Mouse (Mus musculus) embryonic facial prominence, embryonic 15.5 days (tissue): ENCODE measurements around the gene Gm49337. TPM values are rescaled to one million over a fixed set of nuclear protein-coding genes. Genes with fewer than 3 reads are reported as not detected.

Experiments used
- ATAC-seq: fragments of 200-750 bp; cut with Nextera tagmentation; 2 replicates; pipeline ENCODE4 v1.8.0; 2017; ENCODE audit warnings: low read depth, moderate TSS enrichment; ENCODE audit not compliant: insufficient number of reproducible peaks, low FRiP score, low TSS enrichment
- H3K27ac ChIP-seq: fragments of 300-500 bp; sonication (generic); replicated peaks from 2 replicates; pipeline ENCODE4 v1.5.1; 2015; ENCODE audit warnings: mild to moderate bottlenecking, inconsistent platforms
- H3K27me3 ChIP-seq: fragments of 300-500 bp; sonication (generic); 2 replicates; pipeline ENCODE4 v1.6.1; 2015; ENCODE audit warnings: inconsistent platforms
- H3K36me3 ChIP-seq: fragments of 300-500 bp; sonication (generic); 2 replicates; pipeline ENCODE4 v1.6.1; 2015; ENCODE audit warnings: mild to moderate bottlenecking, inconsistent platforms
- H3K4me1 ChIP-seq: fragments of 300-500 bp; sonication (generic); 2 replicates; pipeline ENCODE4 v1.6.1; 2015; ENCODE audit warnings: inconsistent platforms
- H3K4me2 ChIP-seq: fragments of 300-500 bp; sonication (generic); replicated peaks from 2 replicates; pipeline ENCODE4 v1.6.1; 2015; ENCODE audit warnings: mild to moderate bottlenecking, inconsistent platforms
- H3K4me3 ChIP-seq: fragments of 300-500 bp; sonication (generic); replicated peaks from 2 replicates; pipeline ENCODE4 v1.5.1; 2015; ENCODE audit warnings: mild to moderate bottlenecking, inconsistent platforms
- H3K9ac ChIP-seq: fragments of 300-500 bp; sonication (generic); 2 replicates; pipeline ENCODE4 v1.6.1; 2015; ENCODE audit warnings: inconsistent platforms
- H3K9me3 ChIP-seq: fragments of 300-500 bp; sonication (generic); replicated peaks from 2 replicates; pipeline ENCODE4 v1.6.1; 2016; ENCODE audit warnings: inconsistent platforms
- WGBS: fragments of 180-500 bp; shearing (Covaris S2); methylation state at CpG from one replicate; pipeline ENCODE4 v1.1.7; 2015; 5-methylcytosine and 5-hydroxymethylcytosine counted together
- polyA plus RNA-seq: library from polyadenylated mRNA; unstranded; fragments of >200 nt; fragmentation: Nextera tagmentation; extraction: Ambion mirVana; gene quantifications from 2 replicates; pipeline ENCODE4 v1.2.1, GENCODE M21; 2015

Gene Gm49337
- not detected in 2 replicates for polyA plus RNA-seq

- no peak within 1 kb of the TSS for H3K4me3 ChIP-seq
- 88% methylated on average over 6 of the region's 6 CpGs for WGBS
- no peaks in the 10 kb centered on the region for H3K9me3 ChIP-seq
- no peak within 1 kb of the TSS for H3K27ac ChIP-seq
- no peaks in the 10 kb centered on the region for H3K36me3 ChIP-seq
- H3K27me3 ChIP-seq, result no peaks in the 10 kb centered on the region
- peaks cover 30% of the 10 kb centered on the region for H3K4me1 ChIP-seq
- H3K4me2 ChIP-seq, result no peak within 1 kb of the TSS
- H3K9ac ChIP-seq, result no peak within 1 kb of the TSS
- no peak for ATAC-seq
These were observed at the start of gene Gm49337, which contains the start of gene 1700042G07Rik for GRCm38 (mm10) chr4:116173072-116173471. Gm49337 (plus strand) TSS chr4:116173384. 1700042G07Rik (plus strand) TSS chr4:116173372.

DNA sequence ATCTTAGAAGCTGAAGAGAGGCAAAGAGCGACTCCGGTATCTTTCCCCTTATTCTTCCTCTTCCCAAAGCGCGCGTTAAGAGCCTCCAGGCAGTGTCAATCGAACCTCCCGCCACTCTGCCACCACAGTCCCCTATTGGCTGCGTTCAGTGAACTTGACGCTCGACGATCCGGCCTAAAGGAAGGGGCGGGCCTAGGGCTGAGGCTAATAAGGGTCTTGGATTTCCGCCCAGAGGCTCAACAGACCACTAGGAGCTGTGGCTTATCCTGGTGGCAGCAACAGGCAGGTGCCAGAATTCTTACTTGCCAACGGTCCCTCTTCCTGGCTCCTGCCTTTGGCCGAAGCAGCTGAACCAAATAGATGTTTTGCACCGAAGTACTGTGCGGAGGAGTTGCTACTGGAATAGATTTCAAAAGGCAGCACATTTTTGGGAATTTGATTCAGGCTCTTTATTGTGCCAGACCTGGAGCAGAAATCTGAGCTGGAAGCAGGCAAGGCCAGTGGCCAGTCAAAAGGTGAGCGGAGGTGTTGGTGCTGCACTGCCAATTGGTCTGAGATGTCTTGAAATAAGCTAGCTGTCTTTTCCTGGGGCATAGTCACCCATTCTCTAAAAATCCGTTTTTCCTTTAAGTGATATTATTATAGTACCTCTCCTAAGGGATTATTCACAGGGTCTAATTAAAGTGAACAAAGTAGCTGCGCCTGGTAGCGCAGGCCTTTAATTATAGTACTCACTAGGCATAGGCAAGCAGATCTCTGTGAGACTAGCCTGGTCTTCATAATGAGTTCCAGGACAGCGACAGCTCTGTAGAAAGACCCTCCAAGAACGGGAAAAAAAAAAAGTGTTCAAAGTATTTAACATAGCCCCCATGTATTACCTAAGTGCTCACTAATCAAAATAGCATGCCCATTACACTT is 49.3 kb upstream of the Gm49337 start, which contains the start of the genes Rad54l and Pomgnt1:
Gene Rad54l (minus strand): TSS at position 89 of the 918 bp plus-strand sequence.
Gene Pomgnt1 (plus strand): TSS at position 239 of the 918 bp plus-strand sequence.
- H3K4me1 ChIP-seq, result peaks cover 10% of the 10 kb centered on the region
- peak within 1 kb of the TSS; percentile 59 for H3K4me3 ChIP-seq
- H3K9ac ChIP-seq, result peak within 1 kb of the TSS; percentile 42
- ATAC-seq, result peak; percentile 92
- no peaks in the 10 kb centered on the region for H3K9me3 ChIP-seq
- WGBS, result 3% methylated on average over 24 of the region's 24 CpGs
- H3K27me3 ChIP-seq, result no peaks in the 10 kb centered on the region
- peak within 1 kb of the TSS; percentile 52 for H3K27ac ChIP-seq
- H3K36me3 ChIP-seq, result no peaks in the 10 kb centered on the region; the same call in 1 of the 2 replicates
- peak within 1 kb of the TSS; percentile 62 for H3K4me2 ChIP-seq

GRCm38 (mm10) chr4:116125803-116126386 is 47.3 kb upstream of the Gm49337 start:
- no peak overlapping the region for H3K27ac ChIP-seq
- H3K4me3 ChIP-seq, result no peak overlapping the region
- H3K4me2 ChIP-seq, result no peak overlapping the region
- no peaks in the 10 kb centered on the region for H3K36me3 ChIP-seq
- no peak for ATAC-seq
- no peaks in the 10 kb centered on the region for H3K9me3 ChIP-seq
- H3K9ac ChIP-seq, result no peak overlapping the region
- H3K4me1 ChIP-seq, result peaks cover 10% of the 10 kb centered on the region
- 88% methylated on average over 4 of the region's 4 CpGs for WGBS
- H3K27me3 ChIP-seq, result no peaks in the 10 kb centered on the region

DNA sequence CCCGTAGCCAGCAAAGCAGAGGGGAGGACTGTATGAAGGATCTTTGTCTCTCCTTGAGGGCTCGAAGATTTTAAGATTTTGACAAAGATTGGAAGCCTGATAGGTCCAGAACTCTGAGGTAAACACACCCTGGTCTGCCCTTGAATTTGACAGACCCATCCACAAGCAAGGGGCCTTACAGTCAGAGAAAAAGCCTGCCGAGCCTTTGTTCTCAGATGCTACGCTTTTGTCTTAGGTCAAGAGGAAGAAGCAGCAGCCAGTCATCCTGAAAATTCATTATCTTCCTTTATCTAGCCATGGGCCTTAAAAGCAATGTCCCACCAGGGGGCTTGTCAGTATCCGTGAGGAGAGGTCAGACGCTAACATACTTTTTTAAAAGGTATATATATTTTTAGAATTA is 45.2 kb upstream of the Gm49337 start:
- H3K4me2 ChIP-seq, result no peak overlapping the region
- H3K4me3 ChIP-seq, result no peak overlapping the region
- ATAC-seq, result no peak
- H3K9ac ChIP-seq, result no peak overlapping the region
- no peaks in the 10 kb centered on the region for H3K9me3 ChIP-seq
- WGBS, result 77% methylated on average over 6 of the region's 6 CpGs
- no peak overlapping the region for H3K27ac ChIP-seq
- H3K27me3 ChIP-seq, result no peaks in the 10 kb centered on the region
- H3K36me3 ChIP-seq, result no peaks in the 10 kb centered on the region
- H3K4me1 ChIP-seq, result peaks cover 4% of the 10 kb centered on the region

- Histone ChIP-seq H3K4me1 (no peaks in the 10 kb centered on the region), H3K27ac (no peak overlapping the region), H3K36me3 (0 out of 2 replicates have a peak, but pooled peaks cover 3% of the 10 kb centered on the region), H3K9ac (no peak overlapping the region), H3K9me3 (no peaks in the 10 kb centered on the region), H3K27me3 (no peaks in the 10 kb centered on the region), H3K4me3 (no peak overlapping the region), H3K4me2 (no peak overlapping the region)
- WGBS, result 72% methylated on average over 4 of the region's 4 CpGs
- ATAC-seq, result no peak
These were observed 40.1 kb upstream of the Gm49337 start for GRCm38 (mm10) chr4:116133126-116133525.

DNA sequence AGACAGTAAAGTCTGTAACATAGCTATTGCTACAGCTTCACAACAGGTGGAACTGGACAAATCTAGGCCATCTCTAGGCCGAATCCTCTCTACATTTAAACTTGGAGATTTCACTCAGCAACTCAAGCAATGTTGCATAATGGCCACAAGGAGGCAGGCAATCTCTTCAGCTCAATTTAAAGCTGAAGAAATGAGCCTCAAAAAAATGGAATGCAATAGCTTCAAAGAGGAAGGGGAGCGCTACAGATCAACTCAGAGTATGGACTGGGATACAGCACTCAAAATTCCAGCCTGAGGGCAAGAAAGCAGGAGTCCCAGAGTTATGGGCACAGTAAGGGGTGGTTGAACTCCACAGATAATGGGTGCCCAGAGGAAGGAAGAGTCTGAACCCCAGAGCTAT is 38.2 kb upstream of the Gm49337 start:
- ATAC-seq, result no peak
- no peak overlapping the region for H3K4me2 ChIP-seq
- H3K36me3 ChIP-seq, result 0 out of 2 replicates have a peak, but pooled peaks cover 3% of the 10 kb centered on the region
- WGBS, result 26% methylated on average over 2 of the region's 2 CpGs
- H3K4me1 ChIP-seq, result no peaks in the 10 kb centered on the region
- H3K9me3 ChIP-seq, result no peaks in the 10 kb centered on the region
- no peaks in the 10 kb centered on the region for H3K27me3 ChIP-seq
- H3K9ac ChIP-seq, result no peak overlapping the region
- no peak overlapping the region for H3K4me3 ChIP-seq
- H3K27ac ChIP-seq, result no peak overlapping the region

- no peak overlapping the region for H3K4me2 ChIP-seq
- H3K4me3 ChIP-seq, result no peak overlapping the region
- 51% methylated on average over 13 of the region's 13 CpGs for whole genome bisulfite sequencing
- ATAC-seq, result no peak; the same call in 1 of the 2 replicates
- no peaks in the 10 kb centered on the region for H3K4me1 ChIP-seq
- H3K36me3 ChIP-seq, result 0 out of 2 replicates have a peak, but pooled peaks cover 3% of the 10 kb centered on the region
- no peaks in the 10 kb centered on the region for H3K9me3 ChIP-seq
- no peak overlapping the region for H3K27ac ChIP-seq
- no peaks in the 10 kb centered on the region for H3K27me3 ChIP-seq
- H3K9ac ChIP-seq, result no peak overlapping the region
These were observed 35.7 kb upstream of the Gm49337 start for GRCm38 (mm10) chr4:116137421-116137996.

DNA sequence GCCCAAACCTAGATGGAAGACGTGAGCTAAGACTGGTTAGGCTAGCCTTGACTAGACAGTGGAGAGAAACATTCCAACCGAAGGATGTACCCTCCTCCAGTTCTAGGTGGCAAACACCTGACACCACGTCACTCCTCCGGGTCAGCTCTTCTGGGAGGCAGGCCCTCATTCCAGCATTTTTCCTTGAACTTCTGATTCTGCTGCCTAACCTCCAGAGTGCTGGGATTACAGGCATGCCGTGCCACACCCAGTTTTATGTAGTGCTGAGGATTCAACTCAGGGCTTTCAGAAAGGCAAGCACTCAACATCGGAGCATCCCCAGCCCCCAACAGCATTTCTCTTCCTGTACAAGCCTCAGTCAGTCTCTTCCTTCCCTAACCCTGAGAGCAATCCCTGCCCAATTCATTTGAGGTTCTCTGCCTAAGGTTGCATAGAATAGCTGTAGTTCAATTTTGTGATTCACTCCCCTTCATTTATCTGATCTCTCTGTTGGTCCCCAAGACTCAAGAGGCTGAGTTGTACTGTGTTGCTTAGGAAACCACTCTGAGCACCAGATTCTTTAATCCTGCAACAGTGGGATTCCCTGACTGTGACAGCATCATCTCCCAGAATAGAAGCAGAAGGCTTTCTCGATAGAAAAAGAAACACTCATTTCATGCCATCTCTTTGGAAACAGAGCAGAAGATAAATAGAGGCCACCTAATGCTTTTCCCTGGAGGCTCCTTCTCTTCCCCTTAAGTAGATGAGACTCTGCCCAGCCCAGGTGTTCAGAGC is 32.2 kb upstream of the Gm49337 start:
- H3K27ac ChIP-seq, result no peak overlapping the region
- 0 out of 2 replicates have a peak, but pooled peaks cover 3% of the 10 kb centered on the region for H3K36me3 ChIP-seq
- H3K4me1 ChIP-seq, result peaks cover 14% of the 10 kb centered on the region
- no peaks in the 10 kb centered on the region for H3K27me3 ChIP-seq
- H3K4me2 ChIP-seq, result no peak overlapping the region
- no peak overlapping the region for H3K4me3 ChIP-seq
- no peaks in the 10 kb centered on the region for H3K9me3 ChIP-seq
- H3K9ac ChIP-seq, result no peak overlapping the region
- no peak for ATAC-seq
- WGBS, result 79% methylated on average over 7 of the region's 7 CpGs

DNA sequence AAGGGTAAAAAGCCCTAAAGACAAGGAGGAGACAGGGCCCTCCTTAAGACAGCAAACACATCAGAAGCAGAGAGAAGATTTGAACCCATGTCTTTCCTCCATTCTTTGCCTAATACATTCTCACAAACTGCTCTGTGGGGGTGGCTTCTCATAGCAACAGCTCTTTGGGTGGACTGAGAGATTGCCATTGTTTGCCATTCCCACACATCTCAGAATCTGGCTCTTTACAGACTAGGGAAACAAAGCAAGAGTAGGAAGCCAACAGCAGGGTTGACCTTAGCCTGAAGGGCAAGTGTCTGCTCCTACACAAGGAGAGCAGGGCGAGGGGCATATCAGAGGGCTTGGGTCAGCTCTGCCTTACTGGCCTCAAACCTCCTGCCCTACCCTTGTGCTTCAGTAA is 31.4 kb upstream of the Gm49337 start:
- Histone ChIP-seq H3K27ac (no peak overlapping the region), H3K36me3 (no peaks in the 10 kb centered on the region), H3K4me3 (no peak overlapping the region), H3K9ac (no peak overlapping the region), H3K4me1 (peaks cover 14% of the 10 kb centered on the region), H3K27me3 (no peaks in the 10 kb centered on the region), H3K9me3 (no peaks in the 10 kb centered on the region), H3K4me2 (no peak overlapping the region)
- 75% methylated on average over 1 of the region's 1 CpGs for WGBS
- ATAC-seq, result no peak

- Histone ChIP-seq H3K9me3 (no peaks in the 10 kb centered on the region), H3K4me1 (peaks cover 14% of the 10 kb centered on the region), H3K27me3 (no peaks in the 10 kb centered on the region), H3K27ac (no peak overlapping the region), H3K4me3 (no peak overlapping the region), H3K36me3 (no peaks in the 10 kb centered on the region), H3K4me2 (no peak overlapping the region), H3K9ac (no peak overlapping the region)
- 82% methylated on average over 7 of the region's 7 CpGs for WGBS
- no peak for ATAC-seq
These were observed 30.9 kb upstream of the Gm49337 start for GRCm38 (mm10) chr4:116142269-116142668.
